Mouse (Mus musculus) left cerebral cortex, adult 2 months (tissue): ENCODE measurements around the gene Insm2. TPM values are rescaled to one million over a fixed set of nuclear protein-coding genes. Genes with fewer than 3 reads are reported as not detected.
"Not testable (repeated sequence)": the region's sequence is repeated elsewhere in the genome, so short reads cannot be mapped to it uniquely, and the experiment has no call there.

Source experiments
- DNase-seq, 2 experiments: peaks; one replicate each; pipeline ENCODE4 v3.0.0; 2021 to 2022; ENCODE audit warnings: low spot score in 2 of 2, mixed read lengths in 1 of 2; ENCODE audit errors: extremely low spot score in 1 of 2
- H3K27ac ChIP-seq: fragments of 200-600 bp; 2 replicates; pipeline ENCODE4 v1.8.1; 2022
- H3K4me3 ChIP-seq: fragments of 200-600 bp; 2 replicates; pipeline ENCODE4 v1.8.1; 2022
- CTCF ChIP-seq: fragments of 200-600 bp; IDR thresholded peaks from 2 replicates; pipeline ENCODE4 v1.8.1; 2022; ENCODE audit warnings: antibody characterized with exemption, mild to moderate bottlenecking, moderate library complexity
- intact Hi-C: fragments of 180-260 bp; cut with DNase I; formaldehyde crosslinking; loops from one replicate; pipeline ENCODE4 v1.15.1; 2025
- long read RNA-seq, 2 experiments: library from polyadenylated mRNA; stranded (forward); transcript quantifications; one replicate each; pipeline ENCODE4 v2.0.0; 2021; ENCODE audit warnings: borderline mapping rate in 2 of 2
- total RNA-seq, 2 experiments: library from RNA; stranded (reverse); gene quantifications; 2 replicates each; pipeline ENCODE4 v1.2.3; 2021

The Insm2 gene
- under 1 TPM; 0.12 to 0.20 TPM for total RNA-seq
- long read RNA-seq, experiment 1, result 0 reads
- long read RNA-seq, experiment 2, result 0 reads

DNA sequence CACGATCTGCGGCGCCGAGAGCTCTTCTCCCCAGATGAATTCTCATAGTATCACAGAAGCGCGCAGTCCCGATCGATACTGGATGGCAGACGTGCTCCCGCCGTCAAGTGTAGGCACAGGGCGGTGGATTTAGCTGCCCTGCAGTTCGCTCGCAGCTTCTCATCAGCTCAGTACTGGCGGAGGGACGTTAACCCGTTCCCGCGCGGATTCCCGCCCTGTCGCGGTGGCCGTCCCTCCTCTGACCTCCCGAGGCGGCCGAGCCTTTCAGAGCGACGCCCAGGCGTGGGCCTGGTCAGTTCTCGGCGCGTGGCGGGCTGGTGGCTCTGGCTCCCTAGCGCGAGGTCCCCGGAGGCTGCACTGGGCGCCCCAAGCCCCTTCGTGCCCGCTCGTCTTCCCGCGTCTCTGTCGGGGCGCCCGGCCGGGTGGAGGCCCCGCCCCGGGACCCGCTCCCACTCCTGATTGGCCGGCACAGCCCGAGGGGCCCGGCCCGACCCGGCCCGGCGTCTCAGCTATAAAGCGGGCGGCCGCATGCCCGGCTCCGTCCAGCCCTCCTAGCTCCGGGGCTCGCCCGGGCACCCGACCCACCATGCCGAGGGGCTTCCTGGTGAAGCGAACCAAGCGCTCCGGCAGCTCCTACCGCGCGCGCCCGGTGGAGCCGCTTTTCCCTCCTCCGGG is at the start of gene Insm2:
Gene Insm2, plus strand, starts transcription at position 541 of the 675 bp plus-strand sequence.
- intact Hi-C loops, result no loop called here
- peak within 1 kb of the TSS; percentile 54 for H3K4me3 ChIP-seq
- no peak within 1 kb of the TSS for H3K27ac ChIP-seq
- DNase-seq, result peak in 1 of 2 experiments; percentile 28
- TF ChIP-seq CTCF, result no peak

DNA sequence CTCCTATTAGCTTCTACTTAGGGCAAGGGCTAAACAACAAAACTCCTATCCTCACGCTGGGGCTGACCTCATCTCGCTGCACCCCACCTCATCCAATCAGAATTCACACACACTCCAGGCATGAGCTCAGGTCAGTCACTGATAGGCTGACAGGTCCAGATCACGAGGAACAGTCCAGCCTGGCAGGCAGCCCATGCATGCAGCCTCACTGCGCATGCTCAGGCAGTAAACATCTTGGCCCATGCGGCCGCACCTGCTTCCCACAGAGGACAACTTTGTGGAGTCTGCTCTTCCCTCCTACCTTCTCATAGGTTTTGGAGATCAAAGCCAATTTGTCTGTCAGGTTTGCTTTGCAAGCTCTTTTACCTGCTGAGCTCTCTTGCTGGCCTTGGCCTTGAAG is 44.3 kb upstream of the Insm2 start:
- intact Hi-C loops, DNase-seq, H3K27ac ChIP-seq, H3K4me3 ChIP-seq: not testable (repeated sequence)

DNA sequence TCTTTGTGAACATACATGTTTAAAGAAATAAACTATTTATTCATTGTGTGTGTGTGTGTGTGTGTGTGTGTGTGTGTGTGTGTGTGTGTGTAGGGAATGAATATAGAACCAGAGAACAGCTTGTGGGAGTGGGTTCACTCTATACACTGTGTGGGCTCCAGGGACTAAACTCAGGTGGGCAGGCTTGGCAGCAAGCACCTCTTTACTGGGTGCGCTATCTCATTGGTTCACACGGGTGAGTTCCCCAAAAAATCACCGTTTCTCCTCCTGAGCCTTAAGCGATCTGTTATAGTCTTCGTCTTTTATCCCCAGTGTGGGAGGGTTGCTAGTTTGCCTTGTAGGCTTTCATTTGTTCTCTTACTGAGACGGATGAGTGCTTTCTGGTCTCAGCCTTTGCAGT is 41.4 kb upstream of the Insm2 start:
- Histone ChIP-seq H3K27ac (no peak overlapping the region), H3K4me3 (no peak overlapping the region)
- intact Hi-C loops, result no loop called here
- TF ChIP-seq CTCF, result no peak
- DNase-seq, result no peak

DNA sequence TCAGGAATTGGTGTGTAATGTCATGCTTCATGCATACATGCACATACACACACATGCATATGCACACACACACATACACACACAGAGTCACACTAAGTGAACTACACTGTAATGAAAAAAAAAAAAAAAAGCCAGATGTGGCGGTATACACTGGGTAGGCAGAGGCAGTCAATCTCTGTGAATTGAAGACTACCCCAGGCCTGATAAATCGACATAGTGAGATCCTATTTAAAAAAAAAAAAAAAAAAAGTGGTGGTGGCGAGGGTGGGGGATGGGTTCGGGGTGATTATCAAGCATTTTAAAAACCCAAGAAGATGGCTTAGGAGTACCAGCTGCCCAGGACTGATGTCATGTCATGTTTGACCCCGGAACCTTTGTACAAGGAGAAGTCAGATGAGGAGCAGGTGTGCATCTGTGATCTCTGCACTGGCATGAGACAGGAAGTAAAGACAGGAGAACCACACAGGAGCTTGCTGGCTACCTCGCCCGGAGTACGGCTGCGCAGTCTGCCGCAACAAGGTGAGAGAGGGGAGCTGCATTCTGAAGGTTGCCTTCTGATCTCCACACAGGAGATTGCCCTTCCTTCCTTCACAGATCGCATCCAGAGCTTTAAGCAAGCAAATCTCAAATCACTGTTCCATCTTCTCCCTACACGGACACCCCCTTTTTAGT is 39.9 kb upstream of the Insm2 start:
- H3K27ac ChIP-seq, result no peak overlapping the region
- DNase-seq, result no peak
- intact Hi-C loops, result no loop called here
- no peak overlapping the region for H3K4me3 ChIP-seq
- no peak for TF ChIP-seq CTCF

- no peak for TF ChIP-seq CTCF
- Histone ChIP-seq H3K4me3 (peak overlapping the region; percentile 14; the same call in 1 of the 2 replicates), H3K27ac (no peak overlapping the region)
- intact Hi-C loops, result no loop called here
- DNase-seq, result no peak
Observed at GRCm38 (mm10) chr12:55560025-55560690, 39.1 kb upstream of the Insm2 start.

DNA sequence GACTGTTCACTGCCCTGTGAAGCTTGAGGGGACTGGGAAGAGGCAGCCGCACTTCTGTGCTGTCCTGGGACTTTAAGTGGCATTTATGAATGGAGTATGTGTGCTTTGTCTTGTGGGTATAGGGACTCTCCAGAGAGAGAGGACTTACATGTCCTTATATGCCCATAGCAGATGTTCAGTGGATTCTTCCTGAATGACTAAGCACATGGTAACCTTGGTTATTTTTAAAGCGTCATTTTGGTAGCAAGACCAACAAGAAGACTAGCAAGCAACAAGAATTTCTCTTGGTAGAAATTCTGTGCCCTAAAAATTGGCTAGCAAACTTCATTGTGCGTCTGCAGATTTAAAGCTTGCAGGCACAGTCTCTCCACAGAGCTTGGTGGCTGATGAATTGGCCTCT is 35.5 kb upstream of the Insm2 start:
- TF ChIP-seq CTCF, result no peak
- no peak for DNase-seq
- Histone ChIP-seq H3K4me3 (no peak overlapping the region), H3K27ac (no peak overlapping the region)
- intact Hi-C loops, result no loop called here

GRCm38 (mm10) chr12:55564187-55564963 is 34.9 kb upstream of the Insm2 start:
- Histone ChIP-seq H3K4me3 (no peak overlapping the region), H3K27ac (no peak overlapping the region)
- no peak for DNase-seq
- intact Hi-C loops, result no loop called here
- no peak; the same call in 1 of the 2 replicates for TF ChIP-seq CTCF

DNA sequence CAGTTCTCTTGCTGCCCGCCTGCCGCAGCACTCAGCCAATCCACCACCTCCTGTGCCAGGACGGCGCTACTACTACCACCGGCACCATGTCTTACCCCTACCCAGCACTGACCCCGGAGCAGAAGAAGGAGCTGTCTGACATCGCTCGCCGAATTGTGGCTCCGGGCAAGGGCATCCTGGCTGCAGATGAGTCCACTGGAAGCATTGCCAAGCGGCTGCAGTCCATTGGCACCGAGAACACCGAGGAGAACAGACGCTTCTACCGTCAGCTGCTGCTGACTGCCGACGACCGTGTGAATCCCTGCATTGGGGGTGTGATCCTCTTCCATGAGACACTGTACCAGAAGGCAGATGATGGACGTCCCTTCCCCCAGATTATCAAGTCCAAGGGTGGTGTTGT is 34.0 kb upstream of the Insm2 start, which contains the start of gene Aldoart2:
Gene Aldoart2, plus strand, starts transcription at position 34 of the 400 bp plus-strand sequence.
- no peak for TF ChIP-seq CTCF
- no peak for DNase-seq
- H3K4me3 ChIP-seq, result no peak within 1 kb of the TSS
- no peak within 1 kb of the TSS for H3K27ac ChIP-seq
- intact Hi-C loops, result no loop called here

DNA sequence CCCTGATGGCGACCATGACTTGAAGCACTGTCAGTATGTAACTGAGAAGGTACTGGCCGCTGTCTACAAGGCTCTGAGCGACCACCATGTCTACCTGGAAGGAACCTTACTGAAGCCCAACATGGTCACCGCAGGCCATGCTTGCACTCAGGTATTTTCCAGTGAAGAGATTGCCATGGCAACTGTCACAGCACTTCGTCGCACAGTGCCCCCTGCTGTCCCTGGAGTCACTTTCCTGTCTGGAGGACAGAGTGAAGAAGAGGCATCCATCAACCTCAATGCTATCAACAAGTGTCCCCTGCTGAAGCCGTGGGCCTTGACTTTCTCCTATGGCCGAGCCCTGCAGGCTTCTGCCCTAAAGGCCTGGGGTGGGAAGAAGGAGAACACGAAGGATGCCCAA is 33.4 kb upstream of the Insm2 start:
- intact Hi-C loops, result no loop called here
- H3K4me3 ChIP-seq, result no peak overlapping the region
- H3K27ac ChIP-seq, result no peak overlapping the region
- DNase-seq, result no peak
- no peak; the same call in 1 of the 2 replicates for TF ChIP-seq CTCF

DNA sequence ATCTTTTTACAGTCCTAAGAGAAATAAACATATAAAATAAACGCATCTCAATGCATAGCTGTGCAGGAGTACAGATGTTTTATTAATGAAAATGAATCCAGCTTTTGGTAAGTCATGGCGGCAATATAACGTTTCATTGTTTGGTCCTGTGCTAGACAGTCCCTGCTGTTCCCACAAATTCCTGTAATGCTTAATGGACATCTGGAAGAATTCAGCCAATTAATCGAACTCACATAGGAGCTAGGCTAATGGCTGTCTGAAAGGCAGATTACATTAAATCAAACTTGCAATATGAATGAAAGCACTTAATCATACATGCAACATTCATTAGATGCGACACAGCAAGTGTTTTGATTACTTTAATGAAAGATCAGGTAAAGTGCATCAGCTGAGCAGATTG is 32.4 kb upstream of the Insm2 start:
- DNase-seq, result no peak
- no peak overlapping the region for H3K27ac ChIP-seq
- intact Hi-C loops, result no loop called here
- TF ChIP-seq CTCF, result no peak
- H3K4me3 ChIP-seq, result no peak overlapping the region

DNA sequence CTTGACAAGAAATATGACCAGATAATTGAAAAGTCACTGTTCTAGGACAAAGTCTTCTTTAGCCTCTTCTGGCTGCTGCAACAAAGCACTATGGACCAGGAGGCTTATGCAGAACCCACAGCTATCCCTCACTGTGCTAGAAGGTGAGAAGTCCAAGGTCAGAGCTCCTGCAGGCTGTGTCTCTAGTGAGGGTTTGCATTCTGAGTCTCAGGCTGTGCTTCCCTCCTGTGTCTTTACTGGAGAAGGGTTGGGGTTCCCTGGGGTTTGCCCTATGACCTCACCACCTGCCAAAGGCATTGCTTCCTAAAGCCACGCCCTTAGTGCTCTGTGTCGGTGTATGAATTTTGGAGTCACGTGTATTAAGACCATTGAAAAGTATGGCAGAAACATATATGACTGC is 30.8 kb upstream of the Insm2 start:
- intact Hi-C loops, result no loop called here
- no peak for TF ChIP-seq CTCF
- no peak for DNase-seq
- no peak overlapping the region for H3K4me3 ChIP-seq
- H3K27ac ChIP-seq, result no peak overlapping the region

DNA sequence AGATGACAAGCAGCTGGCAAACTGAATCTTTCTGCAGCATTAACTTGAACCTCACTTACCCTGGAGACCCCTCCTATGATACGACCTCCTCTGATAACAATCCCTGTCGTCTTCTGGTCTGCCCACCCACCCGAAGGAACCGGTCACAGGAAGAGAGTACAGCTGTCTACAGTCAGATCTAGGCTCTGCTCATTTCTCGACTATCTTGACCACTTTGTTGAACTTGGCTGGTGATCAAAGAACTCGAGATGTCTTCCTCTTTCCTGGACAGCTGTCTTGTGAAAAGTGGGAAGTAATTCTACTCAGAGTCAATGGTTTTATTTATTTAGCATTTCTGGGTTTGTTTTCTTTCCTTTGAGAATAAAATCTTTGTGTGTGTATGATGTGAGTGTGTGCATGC is 29.6 kb upstream of the Insm2 start:
- H3K4me3 ChIP-seq, result no peak overlapping the region
- no peak for DNase-seq
- H3K27ac ChIP-seq, result no peak overlapping the region
- TF ChIP-seq CTCF, result no peak
- intact Hi-C loops, result no loop called here
